Mouse (Mus musculus) erythroblast, embryonic 14.5 days (primary cell): ENCODE measurements around the gene Cdkl3.

Source experiments
- GATA1 ChIP-seq: IDR thresholded peaks from 2 replicates; pipeline ENCODE4 v1.6.1; 2012; ENCODE audit warnings: low read length, inconsistent platforms, mixed read lengths
- TAL1 ChIP-seq: IDR thresholded peaks from 3 replicates; pipeline ENCODE4 v1.6.1; 2012; ENCODE audit warnings: low read length, inconsistent platforms, mixed read lengths

- TF ChIP-seq GATA1 (no peak), TAL1 (no peak)
These were observed 120.4 kb downstream of the Cdkl3 start for GRCm38 (mm10) chr11:52124468-52124867.
